Mouse (Mus musculus) hindbrain, postnatal 0 days (tissue): Measurements from ENCODE around the gene Lpcat3. TPM values are rescaled to one million over a fixed set of nuclear protein-coding genes. Genes with fewer than 3 reads are reported as not detected.
"Not testable (repeated sequence)": the region's sequence is repeated elsewhere in the genome, so short reads cannot be mapped to it uniquely, and the experiment has no call there.

Experiments used
- ATAC-seq: fragments of 200-750 bp; cut with Nextera tagmentation; 2 replicates; pipeline ENCODE4 v1.8.0; 2017; ENCODE audit warnings: mild to moderate bottlenecking, moderate TSS enrichment, moderate library complexity
- DNase-seq: peaks from one replicate; pipeline ENCODE4 v3.0.0-alpha.2; 2015; ENCODE audit warnings: low spot score
- H3K27ac ChIP-seq: fragments of 300-500 bp; sonication (generic); 2 replicates; pipeline ENCODE4 v1.5.1; 2014; ENCODE audit warnings: mild to moderate bottlenecking
- H3K27me3 ChIP-seq: fragments of 300-500 bp; sonication (generic); 2 replicates; pipeline ENCODE4 v1.6.1; 2014; ENCODE audit warnings: low read length, mixed read lengths; ENCODE audit not compliant: insufficient read depth
- H3K36me3 ChIP-seq: fragments of 300-500 bp; sonication (generic); 2 replicates; pipeline ENCODE4 v1.6.1; 2014; ENCODE audit warnings: low read length, mixed read lengths; ENCODE audit not compliant: insufficient read depth
- H3K4me1 ChIP-seq: fragments of 300-500 bp; sonication (generic); 2 replicates; pipeline ENCODE4 v1.6.1; 2014; ENCODE audit warnings: antibody characterized with exemption, low read length, mixed read lengths; ENCODE audit not compliant: insufficient read depth
- H3K4me2 ChIP-seq: fragments of 300-500 bp; sonication (generic); 2 replicates; pipeline ENCODE4 v1.6.1; 2014; ENCODE audit warnings: low read depth, mild to moderate bottlenecking, low read length, moderate library complexity, mixed read lengths
- H3K4me3 ChIP-seq: fragments of 300-500 bp; sonication (generic); 2 replicates; pipeline ENCODE4 v1.5.1; 2014; ENCODE audit warnings: low read length
- H3K9ac ChIP-seq: fragments of 300-500 bp; sonication (generic); replicated peaks from 2 replicates; pipeline ENCODE4 v1.6.1; 2014; ENCODE audit warnings: mild to moderate bottlenecking, low read length, moderate library complexity, mixed read lengths
- H3K9me3 ChIP-seq: fragments of 300-500 bp; sonication (generic); 2 replicates; pipeline ENCODE4 v1.6.1; 2016; ENCODE audit warnings: low read length, mixed read lengths
- CTCF ChIP-seq: IDR thresholded peaks from 2 replicates; pipeline ENCODE4 v1.5.1; 2016; ENCODE audit warnings: antibody characterized with exemption, control low read depth, low read depth
- WGBS: fragments of 180-500 bp; shearing (Covaris S2); extraction: QIAGEN DNeasy Blood & Tissue Kit; methylation state at CpG from one replicate; pipeline ENCODE4 v1.1.7; 2014; 5-methylcytosine and 5-hydroxymethylcytosine counted together
- polyA plus RNA-seq: library from polyadenylated mRNA; unstranded; fragments of >200 nt; fragmentation: Nextera tagmentation; extraction: Ambion mirVana; gene quantifications from 2 replicates; pipeline ENCODE4 v1.2.1, GENCODE M21; 2015
- total RNA-seq: library from RNA; depleted of rRNA; stranded (reverse); fragments of >200 nt; gene quantifications from 2 replicates; pipeline ENCODE4 v1.2.3, GENCODE M21; 2014; rRNA removed

Lpcat3 gene
- total RNA-seq = 32.0 and 48.5 TPM in 2 replicates
- 49.5 and 53.3 TPM in 2 replicates for polyA plus RNA-seq

GRCm38 (mm10) chr6:124662477-124663423 is at the start of gene Lpcat3:
Gene Lpcat3 (plus strand): TSS chr6:124663027.
- ATAC-seq (peak; percentile 97), DNase-seq (peak; percentile 98)
- no peaks in the 10 kb centered on the region for H3K27me3 ChIP-seq
- under 1% methylated on average over 72 of the region's 87 CpGs for WGBS
- H3K4me2 ChIP-seq = peak within 1 kb of the TSS; percentile 65
- peak within 1 kb of the TSS; percentile 61 for H3K9ac ChIP-seq
- 0 out of 2 replicates have a peak, but pooled peaks cover 4% of the 10 kb centered on the region for H3K4me1 ChIP-seq
- H3K27ac ChIP-seq = peak within 1 kb of the TSS; percentile 85
- no peaks in the 10 kb centered on the region for H3K9me3 ChIP-seq
- peak within 1 kb of the TSS; percentile 58 for H3K4me3 ChIP-seq
- H3K36me3 ChIP-seq = no peaks in the 10 kb centered on the region
- peak; percentile 78 for TF ChIP-seq CTCF

GRCm38 (mm10) chr6:124625612-124626011 is 37.2 kb upstream of the Lpcat3 start:
- Histone ChIP-seq H3K9ac (no peak overlapping the region), H3K4me3 (no peak overlapping the region), H3K27ac (no peak overlapping the region), H3K9me3 (no peaks in the 10 kb centered on the region), H3K36me3 (no peaks in the 10 kb centered on the region), H3K4me2 (no peak overlapping the region), H3K27me3 (no peaks in the 10 kb centered on the region), H3K4me1 (no peaks in the 10 kb centered on the region)
- DNase-seq = no peak
- TF ChIP-seq CTCF = no peak
- 86% methylated on average over 13 of the region's 13 CpGs for WGBS
- no peak for ATAC-seq

- not testable (repeated sequence) for DNase-seq, H3K4me2 ChIP-seq, H3K9ac ChIP-seq, H3K4me3 ChIP-seq, H3K36me3 ChIP-seq, H3K4me1 ChIP-seq, H3K27ac ChIP-seq, H3K9me3 ChIP-seq, ATAC-seq, H3K27me3 ChIP-seq
- 35% methylated on average over 1 of the region's 1 CpGs for WGBS
Measured at GRCm38 (mm10) chr6:124626184-124626583, 36.6 kb upstream of the Lpcat3 start.

GRCm38 (mm10) chr6:124630763-124631162 is 32.1 kb upstream of the Lpcat3 start:
- no peaks in the 10 kb centered on the region for H3K9me3 ChIP-seq
- no peak overlapping the region for H3K9ac ChIP-seq
- WGBS = 83% methylated on average over 4 of the region's 4 CpGs
- H3K4me2 ChIP-seq = no peak overlapping the region
- no peaks in the 10 kb centered on the region for H3K4me1 ChIP-seq
- H3K36me3 ChIP-seq = no peaks in the 10 kb centered on the region
- no peak overlapping the region for H3K4me3 ChIP-seq
- ATAC-seq (no peak), DNase-seq (no peak)
- no peak for TF ChIP-seq CTCF
- no peak overlapping the region for H3K27ac ChIP-seq
- no peaks in the 10 kb centered on the region for H3K27me3 ChIP-seq

- 83% methylated on average over 2 of the region's 2 CpGs for WGBS
- not testable (repeated sequence) for H3K27me3 ChIP-seq, H3K4me3 ChIP-seq, DNase-seq, H3K9ac ChIP-seq, H3K27ac ChIP-seq, H3K9me3 ChIP-seq, ATAC-seq, H3K4me1 ChIP-seq, H3K36me3 ChIP-seq, H3K4me2 ChIP-seq
Measured at GRCm38 (mm10) chr6:124635985-124636384, 26.8 kb upstream of the Lpcat3 start, which contains the start of gene C1s2. Gene C1s2 (minus strand): TSS chr6:124636085.

- not testable (repeated sequence) for DNase-seq, H3K27me3 ChIP-seq, H3K27ac ChIP-seq, H3K4me2 ChIP-seq, H3K36me3 ChIP-seq, ATAC-seq, H3K4me1 ChIP-seq, H3K9ac ChIP-seq, H3K4me3 ChIP-seq, H3K9me3 ChIP-seq
- WGBS = 52% methylated on average over 6 of the region's 6 CpGs
Measured at GRCm38 (mm10) chr6:124636858-124637460, 25.9 kb upstream of the Lpcat3 start.
